Comparison of ENCODE assay signal across 9 mouse cellular contexts in the genomic region with DNA sequence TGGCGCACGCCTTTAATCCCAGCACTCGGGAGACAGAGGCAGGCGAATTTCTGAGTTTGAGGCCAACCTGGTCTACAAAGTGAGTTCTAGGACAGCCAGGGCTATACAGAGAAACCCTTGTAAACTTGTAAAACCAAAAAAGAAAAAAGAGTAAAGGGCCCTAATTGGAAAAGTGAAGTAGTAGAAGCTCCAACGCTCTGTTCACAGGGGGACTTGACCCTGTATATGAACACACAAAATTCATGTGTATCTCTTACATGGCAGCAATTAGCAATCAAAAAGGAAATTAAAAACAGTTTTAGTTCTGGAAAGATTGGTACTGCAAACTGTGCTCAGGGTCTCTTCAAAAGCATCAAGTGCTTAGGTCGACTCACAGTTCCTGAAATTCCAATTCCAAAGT. TPM values are rescaled to one million over a fixed set of nuclear protein-coding genes. Genes with fewer than 3 reads are reported as not detected.
DNase-seq lines count a peak whose midpoint lies in the region; ATAC-seq and TF ChIP-seq lines count a peak whose summit lies in the region.
"Had no signal": no experiment of that assay in that cellular context is flagged by ENCODE, and none has a peak within 500 bp of the region (broad histone marks: within the 10 kb centered on the region; RNA-seq: fewer than 3 reads in every experiment).

No protein-coding gene starts in this region.

- intact Hi-C loops in heart, postnatal 36 days (cut with DNase I): loop anchor here (2.0 to 5.0 kb wide), 2 partner anchors 26 to 61 kb away; a partner anchor contains a TSS

- no peak for ATAC-seq in heart, embryonic 11.5 days (replicated peaks; ENCODE audit: insufficient number of reproducible peaks, low FRiP score, low TSS enrichment)

- peaks cover 15% of the 10 kb centered on the region; the same call in 1 of the 2 replicates for H3K4me1 ChIP-seq in heart, embryonic 11.5 days (ENCODE audit: control insufficient read depth, insufficient read depth, low read length)
- H3K4me1 ChIP-seq in E14TG2a.4 (replicated peaks; ENCODE audit: low read depth, low read length): peaks cover 66% of the 10 kb centered on the region
- peaks cover 26% of the 10 kb centered on the region for H3K4me1 ChIP-seq in hindbrain, embryonic 10.5 days (replicated peaks)

- H3K9me3 ChIP-seq in heart, embryonic 11.5 days (replicated peaks; ENCODE audit: control insufficient read depth, low read length): no peaks in the 10 kb centered on the region
- H3K9me3 ChIP-seq in E14TG2a.4 (ENCODE audit: low read length): no peaks in the 10 kb centered on the region
- H3K9me3 ChIP-seq in hindbrain, embryonic 10.5 days: no peaks in the 10 kb centered on the region

- H3K27me3 ChIP-seq in heart, embryonic 11.5 days (ENCODE audit: control insufficient read depth, insufficient read depth, low read length): no peaks in the 10 kb centered on the region
- no peaks in the 10 kb centered on the region for H3K27me3 ChIP-seq in E14TG2a.4 (ENCODE audit: insufficient read depth, low read length)
- no peaks in the 10 kb centered on the region for H3K27me3 ChIP-seq in hindbrain, embryonic 10.5 days (ENCODE audit: insufficient read depth, poor library complexity, severe bottlenecking)

- peak overlapping the region; percentile 90; the same call in 1 of the 2 replicates for H3K9ac ChIP-seq in heart, embryonic 11.5 days (ENCODE audit: low read depth, low read length)

- peak overlapping the region; percentile 78 for H3K4me3 ChIP-seq in heart, embryonic 11.5 days (ENCODE audit: low read depth, low read length)
- peak overlapping the region; percentile 94 for H3K4me3 ChIP-seq in E14TG2a.4 (replicated peaks; ENCODE audit: low read length)
- peak overlapping the region; percentile 98 for H3K4me3 ChIP-seq in hindbrain, embryonic 10.5 days
- H3K4me3 ChIP-seq in macrophage (ENCODE audit: inconsistent target): peak overlapping the region; percentile 34

- peak overlapping the region; percentile 75 for H3K4me2 ChIP-seq in heart, embryonic 11.5 days

- no peak for TF ChIP-seq CTCF in E14TG2a.4 (conservative IDR thresholded peaks at IDR 0.05; ENCODE audit: low read length)

- peaks cover 28% of the 10 kb centered on the region for H3K36me3 ChIP-seq in heart, embryonic 11.5 days (ENCODE audit: control insufficient read depth, insufficient read depth, low read length)
- H3K36me3 ChIP-seq in E14TG2a.4 (ENCODE audit: insufficient read depth, low read length) (peaks cover 71% of the 10 kb centered on the region), macrophage (ENCODE audit: inconsistent target) (peaks cover 29% of the 10 kb centered on the region; the same call in 1 of the 2 replicates)
- peaks cover 70% of the 10 kb centered on the region for H3K36me3 ChIP-seq in hindbrain, embryonic 10.5 days

- H3K79me2 ChIP-seq in macrophage (ENCODE audit: inconsistent target): peaks cover 31% of the 10 kb centered on the region

- H3K27ac ChIP-seq in heart, embryonic 11.5 days (ENCODE audit: low read depth, low read length): peak overlapping the region; percentile 91; the same call in 1 of the 2 replicates
- peak overlapping the region; percentile 99 for H3K27ac ChIP-seq in hindbrain, embryonic 10.5 days
- peak overlapping the region; percentile 29; the same call in 1 of the 2 replicates for H3K27ac ChIP-seq in macrophage

- no peak for DNase-seq in heart, postnatal 36 days
- no peak for DNase-seq in hindbrain, embryonic 10.5 days (ENCODE audit: low spot score)
- no peak for DNase-seq in embryo, embryonic 9.5 days (ENCODE audit: extremely low spot score)
- no peak for DNase-seq in thymus, postnatal 4 days
- no peak for DNase-seq in kidney, postnatal 10 days

- 25% methylated on average over 6 of the region's 6 CpGs for WGBS in heart, embryonic 11.5 days (ENCODE audit: insufficient replicate concordance)
- 34% methylated on average over 6 of the region's 6 CpGs for WGBS in hindbrain, embryonic 10.5 days
- WGBS in macrophage (ENCODE audit: missing documents): 29% methylated on average over 6 of the region's 6 CpGs

RNA-seq across cellular contexts. Expression of a gene that starts 0.3 kb away (rescaled TPM):
- 764 and 894 TPM in 2 replicates for polyA plus RNA-seq in heart, embryonic 11.5 days (2014; fragmentation: Nextera tagmentation; extraction: Ambion mirVana)
- total RNA-seq in heart, postnatal 36 days (2021): 100 to 1,000 TPM; 550 to 602 TPM
- 660 and 807 TPM in 2 replicates for polyA plus RNA-seq in hindbrain, embryonic 10.5 days (2016; fragmentation: Nextera tagmentation; extraction: Ambion mirVana)
- total RNA-seq in macrophage (2018; cell fraction: chromatin; rRNA removed): 100 to 1,000 TPM in 3 of 26 experiments, 10 to 100 TPM in 23; 30.7 to 242 (median 63.9) TPM
- 1,000 to 10,000 TPM in 9 of 26 experiments, 100 to 1,000 TPM in 17; 488 to 1,366 (median 810) TPM for total RNA-seq in macrophage (2018; cell fraction: cytosol; rRNA removed)
- total RNA-seq in macrophage (2018; cell fraction: nucleus; rRNA removed): 100 to 1,000 TPM in 24 of 26 experiments, 10 to 100 TPM in 2; 69.8 to 283 (median 141) TPM
- polyA plus RNA-seq in macrophage (2018): 353 to 1,289 TPM (median 973 TPM) in 3 replicates

RNA-seq across cellular contexts. Expression of a gene that starts 22.6 kb away (rescaled TPM):
- 0.99 and 1.3 TPM in 2 replicates for polyA plus RNA-seq in heart, embryonic 11.5 days (2014; fragmentation: Nextera tagmentation; extraction: Ambion mirVana)
- total RNA-seq in heart, postnatal 36 days (2021): 1 to 10 TPM; 1.2 to 2.4 TPM
- 41.8 and 58.6 TPM in 2 replicates for polyA plus RNA-seq in hindbrain, embryonic 10.5 days (2016; fragmentation: Nextera tagmentation; extraction: Ambion mirVana)
- total RNA-seq in macrophage (2018; cell fraction: chromatin; rRNA removed): 10 to 100 TPM in 6 of 26 experiments, 1 to 10 TPM in 19, under 1 TPM in 1; 0.67 to 21.3 (median 6.8) TPM
- 1 to 10 TPM in 25 of 26 experiments, under 1 TPM in 1; 0.48 to 6.3 (median 2.9) TPM for total RNA-seq in macrophage (2018; cell fraction: cytosol; rRNA removed)
- 10 to 100 TPM in 9 of 26 experiments, 1 to 10 TPM in 17; 2.6 to 33.1 (median 6.9) TPM for total RNA-seq in macrophage (2018; cell fraction: nucleus; rRNA removed)
- polyA plus RNA-seq in macrophage (2018): 1.5 to 7.7 TPM (median 2.0 TPM) in 3 replicates

RNA-seq across cellular contexts. Expression of a gene that starts 26.1 kb away (rescaled TPM):
- polyA plus RNA-seq in heart, embryonic 11.5 days (2014; fragmentation: Nextera tagmentation; extraction: Ambion mirVana): 45.5 and 47.8 TPM in 2 replicates
- under 1 TPM; 0.33 to 0.60 TPM for total RNA-seq in heart, postnatal 36 days (2021)
- polyA plus RNA-seq in hindbrain, embryonic 10.5 days (2016; fragmentation: Nextera tagmentation; extraction: Ambion mirVana): 76.6 and 99.4 TPM in 2 replicates
- 10 to 100 TPM in 2 of 26 experiments, 1 to 10 TPM in 14, under 1 TPM in 8, not detected in 2; 0.30 to 12.9 (median 1.6) TPM for total RNA-seq in macrophage (2018; cell fraction: chromatin; rRNA removed)
- 1 to 10 TPM in 12 of 26 experiments, under 1 TPM in 14; 0.27 to 3.4 (median 0.82) TPM for total RNA-seq in macrophage (2018; cell fraction: cytosol; rRNA removed)
- total RNA-seq in macrophage (2018; cell fraction: nucleus; rRNA removed): 1 to 10 TPM in 10 of 26 experiments, under 1 TPM in 14, not detected in 2; 0.25 to 7.8 (median 0.80) TPM
- polyA plus RNA-seq in macrophage (2018): 0.26 to 3.5 TPM (median 2.9 TPM) in 3 replicates

RNA-seq across cellular contexts. Expression of a gene that starts 29.8 kb away (rescaled TPM):
- polyA plus RNA-seq in heart, embryonic 11.5 days (2014; fragmentation: Nextera tagmentation; extraction: Ambion mirVana): not detected in 2 replicates
- total RNA-seq in heart, postnatal 36 days (2021): not detected
- polyA plus RNA-seq in hindbrain, embryonic 10.5 days (2016; fragmentation: Nextera tagmentation; extraction: Ambion mirVana): 0.71 TPM in 1 of 2 replicates, not detected in the other
- 1 to 10 TPM in 17 of 26 experiments, not detected in 9; 1.3 to 7.4 (median 2.8) TPM for total RNA-seq in macrophage (2018; cell fraction: chromatin; rRNA removed)
- 1 to 10 TPM in 22 of 26 experiments, under 1 TPM in 4; 0.42 to 4.0 (median 2.2) TPM for total RNA-seq in macrophage (2018; cell fraction: cytosol; rRNA removed)
- 10 to 100 TPM in 1 of 26 experiments, 1 to 10 TPM in 17, not detected in 8; 1.2 to 10.0 (median 2.9) TPM for total RNA-seq in macrophage (2018; cell fraction: nucleus; rRNA removed)
- 0.68 to 2.6 TPM (median 0.93 TPM) in 3 replicates for polyA plus RNA-seq in macrophage (2018)
- total RNA-seq: common myeloid progenitor, adult 5-6 weeks had no signal

RNA-seq across cellular contexts. Expression of a gene that starts 30.8 kb away (rescaled TPM):
- 2.2 and 4.0 TPM in 2 replicates for polyA plus RNA-seq in heart, embryonic 11.5 days (2014; fragmentation: Nextera tagmentation; extraction: Ambion mirVana)
- 1 to 10 TPM; 1.8 to 2.4 TPM for total RNA-seq in heart, postnatal 36 days (2021)
- polyA plus RNA-seq in hindbrain, embryonic 10.5 days (2016; fragmentation: Nextera tagmentation; extraction: Ambion mirVana): 4.4 and 4.8 TPM in 2 replicates
- total RNA-seq in macrophage (2018; cell fraction: chromatin; rRNA removed): 10 to 100 TPM in 14 of 26 experiments, 1 to 10 TPM in 12; 1.6 to 22.6 (median 11.1) TPM
- total RNA-seq in macrophage (2018; cell fraction: cytosol; rRNA removed): 1 to 10 TPM; 1.5 to 6.9 (median 3.5) TPM
- total RNA-seq in macrophage (2018; cell fraction: nucleus; rRNA removed): 10 to 100 TPM in 11 of 26 experiments, 1 to 10 TPM in 15; 1.8 to 31.5 (median 8.8) TPM
- 1.5 to 11.4 TPM (median 1.9 TPM) in 3 replicates for polyA plus RNA-seq in macrophage (2018)

Comparison
In these comparisons a context has a peak if more than half of its experiments do, and no peak if none do; other contexts are left out.
1. H3K27ac ChIP-seq: peak in every context shown above with its lines; median percentile 99 in hindbrain, embryonic 10.5 days; 91 in heart, embryonic 11.5 days; 29 in macrophage.
2. H3K4me3 ChIP-seq: peak in every context shown above with its lines; median percentile 98 in hindbrain, embryonic 10.5 days; 94 in E14TG2a.4; 78 in heart, embryonic 11.5 days; 34 in macrophage.
3. RNA of a gene that starts 26.1 kb away (polyA plus RNA-seq): 76.6 to 99.4 TPM in hindbrain, embryonic 10.5 days and 45.5 to 47.8 TPM in heart, embryonic 11.5 days; 0.26 to 3.5 TPM in macrophage; every median in the first group is over 10 times any median in the second.